Mouse (Mus musculus) liver, adult 10 weeks (tissue): Measurements from ENCODE around the gene Gm28038. TPM values are rescaled to one million over a fixed set of nuclear protein-coding genes. Genes with fewer than 3 reads are reported as not detected.

Experiments
- polyA plus RNA-seq: library from polyadenylated mRNA; stranded (reverse); fragments of 350-450 nt; fragmentation: Illumina TruSeq; extraction: RNeasy Lipid Tissue Mini Kit (QIAGEN cat#74804); gene quantifications from one replicate; pipeline ENCODE4 v1.2.3, GENCODE M21; 2014; ENCODE audit warnings: low read depth, low replicate concordance

Gene Gm28038
- polyA plus RNA-seq = not detected

DNA sequence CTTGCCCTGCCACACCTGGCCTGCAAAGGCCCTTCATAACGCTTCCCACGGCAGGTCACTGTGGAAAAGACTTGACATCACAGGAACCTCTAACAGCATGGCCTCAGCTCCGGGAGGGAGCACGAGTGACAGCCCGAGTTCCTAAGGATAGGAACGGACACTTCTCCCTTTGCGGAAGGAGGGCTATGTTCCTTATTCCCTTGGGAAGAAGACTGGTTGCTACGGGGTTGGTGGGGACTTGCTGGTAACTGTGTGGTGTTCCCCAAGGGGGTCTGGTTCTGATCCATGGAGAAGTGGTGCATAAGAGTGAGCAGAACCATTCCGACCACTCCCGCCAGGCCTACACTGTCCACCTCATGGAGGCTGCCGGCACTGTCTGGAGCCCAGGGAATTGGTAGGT is at the start of gene Gm28038:
Gm28038 (plus strand) TSS at position 301 of the 400 bp plus-strand sequence.

DNA sequence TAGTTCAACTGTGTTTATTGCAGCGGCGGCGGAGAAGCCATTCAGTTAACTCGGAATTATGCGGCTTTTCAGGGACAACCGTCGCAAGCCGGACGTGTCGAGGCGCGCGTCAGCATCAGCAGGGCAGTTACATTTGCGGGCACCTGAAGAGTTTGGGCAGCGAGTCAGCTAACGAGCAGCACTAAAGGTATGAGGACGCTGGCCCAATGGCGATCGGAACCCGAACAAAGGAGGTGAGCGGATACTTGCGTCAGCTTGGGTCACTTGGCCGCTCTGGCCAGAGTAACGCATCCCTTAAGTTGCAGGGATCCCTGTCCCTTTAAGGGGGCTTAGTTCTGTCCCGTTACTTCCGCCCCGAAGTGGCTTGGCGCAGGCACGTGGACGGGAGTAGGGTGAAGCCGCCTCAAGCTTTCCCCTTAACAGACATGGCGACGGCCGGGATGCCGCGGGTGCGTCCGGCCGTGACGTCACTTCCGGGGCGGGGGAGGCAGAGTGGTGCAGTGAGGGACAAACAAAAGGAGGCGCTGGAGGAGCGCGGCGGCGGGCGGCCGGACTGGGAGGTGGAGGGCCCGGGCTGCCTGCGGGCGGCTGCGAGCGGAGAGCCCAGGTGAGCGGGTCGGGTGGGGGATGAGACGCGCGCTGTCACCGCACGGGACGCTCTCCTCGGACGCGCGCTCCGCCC is 43.5 kb upstream of the Gm28038 start, which contains the start of gene Lrrc8a:
Lrrc8a (plus strand) TSS at position 517 of the 682 bp plus-strand sequence.

DNA sequence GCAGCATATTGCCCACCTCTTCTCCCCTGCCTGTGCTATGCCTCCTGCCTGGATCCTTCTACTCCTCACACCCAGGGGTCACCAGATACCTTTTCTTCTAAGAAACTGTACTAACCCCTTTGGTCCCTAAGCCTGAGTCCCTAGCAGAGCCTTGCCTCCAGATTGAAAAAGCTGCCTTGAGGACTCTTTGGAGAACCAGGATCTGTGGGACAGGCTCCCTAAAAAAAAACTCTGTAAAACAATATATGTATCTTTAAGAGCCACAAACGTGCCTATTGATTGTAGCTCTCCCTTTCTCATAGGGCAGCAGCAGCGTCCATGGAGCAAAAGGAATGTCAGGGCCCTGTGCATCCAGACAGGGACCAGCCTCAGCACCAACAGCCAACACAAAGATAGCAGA is 40.6 kb upstream of the Gm28038 start, which contains the start of gene Gm28035:
Gm28035 (plus strand) TSS at position 301 of the 400 bp plus-strand sequence.

DNA sequence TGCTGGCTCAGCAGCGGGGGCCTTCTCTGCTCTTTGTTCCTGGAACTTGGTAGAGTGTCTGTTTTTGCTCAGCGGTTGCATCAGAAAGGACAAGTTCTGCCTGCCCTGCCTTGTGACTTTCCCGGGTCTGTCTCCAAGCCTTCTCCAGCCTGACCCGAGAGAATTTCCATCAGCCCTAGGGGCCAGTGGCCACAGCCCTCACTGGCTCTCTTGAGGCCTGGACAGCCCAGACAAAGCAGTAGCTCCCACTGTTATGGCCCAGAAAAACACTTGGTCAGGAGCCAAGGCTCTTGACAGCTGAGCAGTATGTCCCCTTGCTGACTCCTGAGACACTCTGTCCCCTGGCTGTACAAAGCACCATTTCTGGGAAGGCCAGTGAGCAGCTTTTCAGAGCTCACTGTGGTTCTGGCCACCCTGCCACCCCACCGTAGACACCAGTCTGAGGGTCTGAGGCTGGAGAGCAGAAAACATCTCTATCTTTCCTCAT is 15.0 kb upstream of the Gm28038 start, which contains the start of gene Phyhd1:
Phyhd1 (plus strand) TSS at position 437 of the 487 bp plus-strand sequence.

DNA sequence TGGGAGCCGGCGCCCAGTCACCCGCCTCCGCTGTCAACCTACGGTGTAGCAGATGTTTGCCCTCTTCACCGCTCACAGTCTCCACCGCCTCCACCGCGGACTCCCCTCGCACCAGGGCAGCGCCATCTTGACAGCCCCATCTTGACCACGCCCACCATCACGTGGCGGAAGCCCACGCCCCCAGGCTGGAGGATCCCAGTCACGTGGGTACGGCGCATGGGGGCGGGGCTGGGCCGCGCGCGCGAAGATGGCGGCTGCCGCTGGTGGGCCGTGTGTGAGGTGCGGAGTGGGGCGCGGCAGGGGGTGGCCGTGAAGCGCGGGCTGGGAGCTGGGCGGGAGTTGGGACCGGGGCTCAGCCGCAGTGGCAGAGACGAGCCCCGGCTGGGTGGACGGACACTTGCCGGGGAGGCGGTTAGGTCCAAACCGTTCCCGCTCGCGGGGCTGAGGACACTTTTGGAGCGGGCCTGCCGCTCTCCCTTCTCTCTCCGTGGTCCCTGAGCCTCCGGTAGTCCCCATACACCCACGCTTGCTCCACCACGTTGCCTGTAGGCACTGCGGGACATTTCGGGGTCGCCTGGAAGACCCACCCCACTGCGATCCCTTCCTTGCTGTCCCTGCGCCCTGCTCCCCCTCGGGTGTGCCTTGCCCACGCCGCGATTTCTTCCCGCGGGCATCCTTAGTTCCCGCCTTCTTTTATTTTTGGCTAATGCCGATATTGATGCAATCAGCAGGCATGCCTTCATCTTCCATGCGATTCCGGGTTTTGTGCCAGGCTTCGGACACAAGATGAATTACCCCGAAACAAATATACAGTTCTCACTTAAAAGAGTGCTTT is 5.6 kb downstream of the Gm28038 start, which contains the start of the genes Dolk and Nup188:
Dolk (minus strand) TSS at position 143 of the 835 bp plus-strand sequence.
Nup188 (plus strand) TSS at position 206 of the 835 bp plus-strand sequence.

Other genes with a start within 250 kb of the Gm28038 start
- 0.34 TPM for gene Wdr34, start 232.2 kb upstream of the Gm28038 start, polyA plus RNA-seq
- 144 TPM for gene Set, start 223.7 kb upstream of the Gm28038 start, polyA plus RNA-seq
- not detected for gene Pkn3, start 203.4 kb upstream of the Gm28038 start, polyA plus RNA-seq
- 2.7 TPM for gene Zdhhc12, start 187.4 kb upstream of the Gm28038 start, polyA plus RNA-seq
- 2.0 TPM for gene Zer1, start 156.5 kb upstream of the Gm28038 start, polyA plus RNA-seq
- 6.5 TPM for gene Tbc1d13, start 147.3 kb upstream of the Gm28038 start, polyA plus RNA-seq
- gene Endog, start 109.5 kb upstream of the Gm28038 start, polyA plus RNA-seq = 0.64 TPM
- gene Spout1, start 102.6 kb upstream of the Gm28038 start, polyA plus RNA-seq = 0.53 TPM
- 13.5 TPM for gene Kyat1, start 75.2 kb upstream of the Gm28038 start, polyA plus RNA-seq
- gene Lrrc8a, start 43.3 kb upstream of the Gm28038 start, polyA plus RNA-seq = 3.3 TPM
- 0.26 TPM for gene Gm28035, start 40.5 kb upstream of the Gm28038 start, polyA plus RNA-seq
- 72.7 TPM for gene Phyhd1, start 14.8 kb upstream of the Gm28038 start, polyA plus RNA-seq
- gene Dolk, start 5.3 kb downstream of the Gm28038 start, polyA plus RNA-seq = 5.8 TPM
- gene Nup188, start 5.4 kb downstream of the Gm28038 start, polyA plus RNA-seq = 1.1 TPM
- 1.8 TPM for gene Sh3glb2, start 78.3 kb downstream of the Gm28038 start, polyA plus RNA-seq
- 2.6 TPM for gene Miga2, start 83.2 kb downstream of the Gm28038 start, polyA plus RNA-seq
- gene Dolpp1, start 111.2 kb downstream of the Gm28038 start, polyA plus RNA-seq = 1.2 TPM
- 7.4 TPM for gene Crat, start 134.8 kb downstream of the Gm28038 start, polyA plus RNA-seq
- 3.8 TPM for gene Ptpa, start 135.0 kb downstream of the Gm28038 start, polyA plus RNA-seq
- gene Ier5l, start 193.2 kb downstream of the Gm28038 start, polyA plus RNA-seq = not detected